Mouse (Mus musculus): ENCODE measurements at regions not wholly inside any gene's neighbourhood (a gene's known extent, or its start where the extent isn't known, plus 50 kb on each side); places are given as distances from the start of the nearest gene placed in this dataset.
A peak's percentile ranks its signal among the peaks of the same experiment; 100 is the strongest.

DNA sequence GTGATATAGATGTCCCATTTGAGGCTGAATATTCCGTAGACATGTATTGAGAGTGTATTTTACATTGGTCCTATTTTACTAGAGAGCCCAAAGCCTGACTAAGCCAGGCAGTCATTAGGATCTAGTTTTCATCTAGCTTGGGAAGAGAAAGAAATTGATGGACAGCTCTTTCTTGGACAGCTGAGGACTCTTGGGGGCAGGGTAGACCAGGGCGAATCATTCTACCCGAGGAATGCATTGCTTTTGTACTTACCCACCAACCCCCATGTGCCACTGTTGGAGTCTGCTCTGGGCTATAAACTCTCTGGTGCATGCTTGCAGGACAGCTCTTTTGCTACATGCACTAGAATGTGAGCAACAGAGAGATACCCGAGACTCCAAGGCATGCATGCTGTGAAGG, 294.3 kb upstream of the Zfp507 start:
- no peak for ATAC-seq (replicated peaks; ENCODE audit: poor library complexity, severe bottlenecking)

DNA sequence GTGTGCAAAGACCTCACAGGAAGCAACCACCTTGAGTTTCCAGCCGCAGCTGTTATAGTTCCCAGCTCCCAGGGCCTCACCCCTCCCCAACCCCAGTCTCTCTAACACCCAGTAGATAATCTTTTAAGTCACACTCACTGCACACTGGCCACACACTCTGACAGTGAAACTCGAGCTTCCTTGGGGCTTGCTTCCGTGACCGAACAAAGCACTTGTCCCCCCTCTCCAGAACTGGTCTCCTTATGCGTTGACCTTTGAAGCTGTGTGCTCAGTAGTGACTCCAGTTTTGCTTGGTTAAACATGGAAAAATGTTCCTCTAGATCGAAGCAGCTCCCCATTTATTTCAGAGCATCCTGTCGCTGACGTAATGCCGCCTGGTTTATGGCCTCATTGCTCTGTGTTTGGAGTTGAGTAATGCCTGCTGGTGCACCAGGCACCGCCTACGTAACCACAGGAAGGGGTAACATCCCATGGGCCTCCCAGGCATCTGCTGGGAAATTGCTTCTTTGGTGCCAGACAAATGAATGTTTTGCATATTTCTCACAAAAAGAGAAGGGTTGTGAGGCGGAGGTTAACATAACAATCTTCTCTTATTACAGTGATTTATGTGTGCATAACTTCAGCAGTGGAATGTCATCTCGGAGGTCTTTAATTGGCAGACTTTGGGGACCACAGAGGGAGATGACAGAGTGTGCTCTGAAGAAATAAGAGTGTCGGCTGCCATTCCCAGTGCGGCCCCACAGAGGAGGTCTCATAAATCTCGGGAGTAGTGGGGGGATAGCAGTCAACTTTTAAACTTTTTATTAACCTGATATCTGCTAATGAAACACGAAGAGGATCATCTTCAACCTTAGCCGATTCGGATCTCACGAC, 292.7 kb upstream of the Zfp507 start:
- ATAC-seq (replicated peaks; ENCODE audit: poor library complexity, severe bottlenecking) = no peak

DNA sequence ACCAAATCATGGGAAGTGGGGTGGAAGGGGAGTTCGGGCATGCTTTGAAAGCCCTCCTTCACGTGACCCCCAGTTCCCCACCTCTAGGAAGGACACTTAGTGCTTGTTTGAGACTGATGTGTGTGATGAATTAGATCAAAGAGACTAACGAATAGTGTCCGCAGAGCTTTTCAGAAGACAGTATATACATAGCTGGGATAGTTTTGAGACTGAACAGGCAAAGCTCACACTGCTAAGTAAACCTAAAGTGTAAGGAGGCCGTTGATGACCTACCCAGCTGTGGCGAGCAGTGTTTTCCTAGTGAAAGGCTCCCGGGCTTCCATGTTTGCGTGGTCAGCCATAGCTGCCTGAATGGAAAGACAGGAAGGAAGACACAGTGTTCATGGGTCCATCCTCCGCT, 288.3 kb upstream of the Zfp507 start:
- ATAC-seq (replicated peaks; ENCODE audit: poor library complexity, severe bottlenecking) = no peak

DNA sequence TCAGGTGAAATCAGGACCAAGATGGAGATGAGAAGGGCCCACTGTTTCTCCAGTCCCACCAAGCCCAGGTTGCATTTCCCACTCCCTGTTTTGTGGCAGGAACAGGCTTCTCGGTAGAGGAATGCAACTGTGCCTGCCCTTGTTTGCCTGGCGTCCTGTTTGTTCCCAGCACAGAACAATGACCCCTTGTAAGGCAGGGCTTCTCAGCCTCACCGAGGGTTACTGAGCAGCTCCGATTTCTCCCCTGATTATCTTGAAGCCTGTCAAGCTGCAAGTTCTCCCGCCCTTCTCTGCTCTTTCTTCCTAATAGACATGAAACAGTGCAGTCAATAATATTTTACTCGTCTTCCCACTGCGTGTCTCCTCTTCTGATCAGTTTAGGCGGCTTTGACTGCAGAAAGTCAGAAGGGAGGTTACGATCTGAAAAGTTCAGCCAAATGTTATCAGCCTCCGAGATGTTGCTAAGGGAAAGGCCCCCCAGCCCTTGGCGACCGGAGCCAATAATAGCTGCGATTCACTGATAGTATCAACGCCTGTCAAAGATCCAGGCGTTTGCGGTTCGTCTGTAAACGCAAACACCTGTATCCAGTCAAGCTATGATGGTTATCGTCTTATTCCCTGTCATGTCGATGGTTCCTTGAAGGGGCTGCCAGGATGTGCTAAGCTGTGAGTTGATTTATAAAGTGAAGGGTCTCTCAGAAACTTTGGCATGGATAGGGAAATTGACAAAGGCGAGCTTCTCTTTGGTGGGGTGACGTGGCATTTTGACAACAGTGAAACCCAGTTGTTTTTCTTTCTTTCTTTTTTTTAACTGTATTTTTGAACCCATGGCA, 287.7 kb upstream of the Zfp507 start:
- ATAC-seq (replicated peaks; ENCODE audit: poor library complexity, severe bottlenecking) = no peak

DNA sequence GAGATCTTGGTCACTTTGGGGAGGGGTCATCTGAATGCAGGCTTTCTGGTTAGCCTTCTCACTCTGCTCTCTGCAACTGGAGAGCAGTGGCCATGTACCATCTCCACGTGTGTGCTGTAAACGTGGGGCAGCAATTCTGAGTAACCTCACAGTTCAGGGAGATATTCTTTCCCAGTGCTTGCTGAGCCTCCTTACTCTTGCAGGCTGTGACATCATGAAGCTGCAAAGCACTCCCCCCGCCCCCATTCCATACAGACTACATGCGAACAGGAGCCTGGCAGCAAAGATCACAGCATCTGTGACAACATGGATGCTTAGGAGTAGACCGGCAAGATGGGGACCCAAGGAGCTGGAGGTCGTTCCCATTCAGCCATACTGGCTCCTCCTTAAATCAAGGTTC, 284.8 kb upstream of the Zfp507 start:
- no peak for ATAC-seq (replicated peaks; ENCODE audit: poor library complexity, severe bottlenecking)

DNA sequence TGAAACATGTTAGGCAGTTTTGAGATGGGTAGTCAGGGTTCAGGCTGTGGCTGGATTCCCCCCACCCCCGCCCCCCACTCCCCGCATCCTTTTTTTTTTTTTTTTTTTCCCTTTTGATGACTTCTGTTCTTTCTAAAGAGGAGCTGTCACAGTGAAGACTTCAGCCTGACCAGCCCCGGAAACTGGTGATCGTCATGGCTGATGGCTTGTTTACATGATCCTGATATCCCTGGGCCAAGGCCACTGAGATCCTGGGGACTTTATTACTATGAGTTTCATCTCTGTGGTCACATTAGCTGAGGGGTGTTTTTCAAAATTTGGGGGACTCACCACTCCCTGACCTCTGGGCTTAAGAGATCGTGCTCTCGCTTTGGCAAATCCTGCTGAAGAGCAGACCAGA, 275.9 kb upstream of the Zfp507 start:
- ATAC-seq (replicated peaks; ENCODE audit: poor library complexity, severe bottlenecking) = no peak

DNA sequence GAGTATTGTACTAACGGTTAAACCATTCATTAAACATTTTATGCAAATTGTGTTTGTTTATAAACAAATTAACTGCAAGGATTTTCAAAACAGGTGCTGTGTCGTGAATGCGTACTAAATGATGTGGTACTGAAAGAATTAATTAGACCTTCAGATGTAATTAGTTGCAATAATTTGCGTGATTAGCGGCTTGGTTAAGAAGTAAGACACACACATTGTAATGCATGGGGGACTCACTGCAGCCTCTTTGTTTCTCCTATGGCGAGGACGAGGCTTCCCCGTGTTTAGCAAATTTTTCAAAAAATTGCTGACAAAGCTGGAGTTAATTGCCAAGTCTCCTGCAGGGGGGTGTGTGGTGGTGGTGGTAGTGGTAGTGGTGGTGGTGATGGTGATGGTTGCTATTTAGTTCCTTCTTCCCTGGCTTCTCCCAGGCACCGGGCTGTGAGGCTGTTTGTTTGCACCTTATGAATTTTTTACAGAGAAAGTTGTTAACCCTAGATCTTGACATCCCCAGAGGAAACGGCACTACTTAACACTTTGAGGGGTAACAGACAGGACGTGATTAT, 275.4 kb upstream of the Zfp507 start:
- ATAC-seq (replicated peaks; ENCODE audit: poor library complexity, severe bottlenecking) = no peak

DNA sequence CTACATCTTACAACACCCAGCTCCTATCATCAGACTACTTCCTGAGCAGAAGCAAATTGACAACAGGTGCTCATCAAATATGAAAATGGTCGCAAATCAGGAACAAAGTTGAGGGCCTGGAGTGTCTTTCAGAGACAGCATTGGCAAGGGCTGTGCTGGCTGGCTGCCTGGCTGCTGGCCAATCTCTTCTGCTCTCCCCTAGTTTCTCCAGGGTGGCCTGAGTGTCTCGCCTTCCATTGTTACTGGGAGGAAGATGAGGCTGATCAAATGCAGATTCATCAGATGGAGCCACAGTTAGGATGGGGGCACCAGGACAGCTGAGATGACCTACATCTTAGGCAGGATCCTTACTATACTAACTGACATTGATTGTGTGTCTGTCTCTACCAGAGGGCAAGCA, 274.5 kb upstream of the Zfp507 start:
- ATAC-seq (replicated peaks; ENCODE audit: poor library complexity, severe bottlenecking) = no peak

DNA sequence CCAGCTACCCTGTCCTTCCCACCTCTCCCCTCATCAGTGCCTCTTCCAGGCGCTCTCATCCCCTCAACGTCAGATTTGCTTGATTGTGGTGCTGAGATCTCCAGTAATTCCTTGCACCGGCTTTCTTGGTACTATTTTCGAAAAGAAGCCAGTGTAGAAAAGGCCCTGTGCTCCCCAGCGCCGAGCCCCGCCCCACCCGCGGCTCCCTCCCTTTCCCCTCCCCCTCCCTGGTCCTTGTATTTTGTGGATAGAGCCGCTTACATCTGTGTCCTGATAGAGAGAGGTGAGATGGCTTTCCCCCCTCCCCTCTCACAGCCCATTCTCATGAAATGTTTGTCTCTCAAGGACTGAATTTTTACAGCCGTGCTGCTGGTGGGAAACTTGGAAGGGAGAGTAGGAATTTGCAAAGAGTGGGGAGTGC, 273.2 kb upstream of the Zfp507 start:
- no peak for ATAC-seq (replicated peaks; ENCODE audit: poor library complexity, severe bottlenecking)

DNA sequence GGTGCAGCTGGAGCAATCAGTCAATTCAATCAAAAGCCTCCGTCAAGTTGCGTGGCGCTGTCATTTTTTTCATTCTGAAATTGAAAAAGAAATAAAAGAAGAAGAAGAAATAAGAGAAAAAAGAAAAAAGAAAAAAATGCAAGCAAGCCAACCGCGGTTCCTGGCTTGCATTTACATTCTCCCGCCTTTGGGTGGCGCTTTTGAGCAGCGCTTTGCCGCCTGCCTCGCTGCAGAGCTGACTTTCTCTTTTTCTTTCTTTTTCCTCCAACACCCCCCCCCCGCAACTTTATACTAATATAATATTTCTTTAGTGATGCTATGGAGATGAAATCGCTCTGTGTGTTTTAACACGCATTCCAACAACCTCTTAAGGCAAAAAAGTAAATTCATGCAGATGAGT, 269.0 kb upstream of the Zfp507 start:
- ATAC-seq (replicated peaks; ENCODE audit: poor library complexity, severe bottlenecking) = no peak

DNA sequence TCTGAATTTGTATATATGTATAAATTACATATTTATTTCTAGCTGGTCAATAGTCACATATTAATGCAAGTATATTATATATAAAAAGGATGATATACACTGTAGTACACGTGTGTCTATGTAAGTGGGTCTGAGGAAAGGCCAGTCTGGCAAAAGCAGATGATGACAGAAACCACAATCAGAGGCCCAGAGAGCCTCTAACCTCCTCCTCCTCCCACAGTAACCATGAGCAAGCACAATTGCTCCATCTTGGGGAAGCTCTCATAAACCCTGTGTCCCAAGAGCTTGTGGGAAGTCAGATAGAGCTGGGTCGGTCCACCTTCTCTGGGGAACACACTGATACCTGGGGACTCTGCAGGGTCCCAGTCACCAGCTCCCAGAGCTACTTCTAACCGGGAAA, 263.9 kb upstream of the Zfp507 start:
- ATAC-seq (replicated peaks; ENCODE audit: poor library complexity, severe bottlenecking) = no peak

DNA sequence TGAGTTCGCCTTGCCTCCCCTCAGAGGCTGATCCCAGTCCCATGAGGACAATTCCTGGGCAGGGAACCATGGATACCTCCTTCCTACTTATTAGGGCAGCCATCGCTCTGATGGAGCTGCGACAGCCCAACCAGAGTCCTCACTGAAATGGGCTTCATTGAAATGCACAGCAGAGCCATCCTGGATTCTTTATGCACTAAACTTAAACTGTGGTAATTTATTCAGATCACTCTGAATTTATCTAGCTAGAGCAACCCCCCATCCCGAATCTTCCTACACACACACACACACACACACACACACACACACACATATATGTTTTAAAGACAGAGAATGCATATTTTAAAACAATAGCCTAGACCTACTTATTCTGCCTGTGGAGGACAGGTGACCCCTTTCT, 258.9 kb upstream of the Zfp507 start:
- ATAC-seq (replicated peaks; ENCODE audit: poor library complexity, severe bottlenecking) = no peak

DNA sequence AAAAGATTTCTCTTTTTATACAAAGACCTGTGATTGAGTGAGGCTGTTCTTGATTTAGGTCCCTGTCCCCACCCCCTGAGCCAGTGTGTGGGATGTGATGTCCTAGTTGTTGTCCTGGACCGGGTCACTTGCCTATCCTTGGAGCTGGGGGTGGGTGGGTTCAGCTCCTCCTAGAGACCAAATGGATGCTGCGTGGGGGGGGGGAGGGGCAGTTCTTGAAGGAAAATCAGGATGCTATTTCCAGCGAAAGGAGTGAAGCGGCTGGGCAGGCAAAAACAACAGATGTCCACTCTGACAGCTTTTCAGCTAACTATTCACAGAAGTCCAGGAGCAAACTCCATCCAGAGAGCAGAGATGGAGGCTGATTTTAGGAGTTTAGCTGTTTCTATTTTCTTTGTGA, 257.6 kb upstream of the Zfp507 start:
- no peak for ATAC-seq (replicated peaks; ENCODE audit: poor library complexity, severe bottlenecking)

DNA sequence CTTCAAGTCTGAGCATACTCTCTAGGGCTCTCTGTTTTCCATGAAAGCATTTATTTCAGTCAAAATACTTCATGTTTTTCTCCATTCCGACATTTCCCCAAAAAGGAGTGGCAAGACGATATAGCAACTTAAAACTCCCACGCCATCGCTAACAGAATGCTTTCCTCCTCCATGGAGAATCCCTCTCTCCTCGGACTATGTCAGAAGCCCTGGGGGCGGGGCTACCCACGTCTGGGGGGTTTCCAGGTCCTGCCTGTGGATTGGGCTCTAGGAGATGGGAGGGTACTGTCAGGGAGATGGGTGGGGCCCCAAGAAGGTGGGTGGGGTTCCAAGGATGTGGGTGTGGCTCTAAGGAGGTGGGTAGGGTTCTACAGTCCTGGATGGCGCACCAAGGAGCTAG, 243.2 kb upstream of the Zfp507 start:
- ATAC-seq (replicated peaks; ENCODE audit: poor library complexity, severe bottlenecking) = no peak

DNA sequence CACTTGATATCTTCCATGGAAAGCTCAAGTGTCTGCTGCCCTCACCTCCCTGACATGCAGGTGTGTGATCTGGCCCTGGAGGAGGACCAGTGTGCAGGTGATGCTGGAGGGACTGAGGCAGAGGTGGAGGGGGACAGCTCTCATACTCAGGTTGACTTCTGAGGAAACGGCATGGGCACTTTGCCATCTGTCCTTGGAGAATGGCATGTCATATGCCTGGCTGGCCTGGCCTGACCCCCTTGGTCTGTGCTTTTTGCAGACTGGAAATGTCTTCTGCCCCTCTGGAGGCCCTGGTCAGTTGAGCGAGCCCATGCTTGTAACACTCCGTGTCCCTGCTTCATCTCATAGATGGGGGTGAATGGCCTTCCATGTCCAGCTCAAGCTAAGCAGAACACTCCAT, 229.1 kb upstream of the Zfp507 start:
- no peak for ATAC-seq (replicated peaks; ENCODE audit: poor library complexity, severe bottlenecking)

DNA sequence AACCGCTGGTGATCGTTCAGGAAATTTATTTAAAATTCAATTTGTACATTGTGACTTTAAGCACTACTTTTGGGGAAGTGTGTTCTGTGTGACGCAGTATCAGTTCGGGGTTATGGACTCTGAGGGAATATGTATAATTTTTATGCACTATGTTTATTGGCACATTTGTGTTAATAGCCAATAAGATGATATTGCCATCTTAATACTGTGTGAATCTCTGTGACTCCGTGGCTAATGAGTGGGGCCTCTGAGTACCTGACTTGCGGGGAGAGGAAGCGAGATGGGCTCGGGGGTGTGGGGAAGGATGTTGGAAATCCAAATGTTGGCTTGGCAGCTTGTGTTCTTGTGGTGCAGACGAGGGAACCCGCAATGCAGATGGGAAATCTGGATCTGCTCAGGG, 220.2 kb upstream of the Zfp507 start:
- no peak for ATAC-seq (replicated peaks; ENCODE audit: poor library complexity, severe bottlenecking)

DNA sequence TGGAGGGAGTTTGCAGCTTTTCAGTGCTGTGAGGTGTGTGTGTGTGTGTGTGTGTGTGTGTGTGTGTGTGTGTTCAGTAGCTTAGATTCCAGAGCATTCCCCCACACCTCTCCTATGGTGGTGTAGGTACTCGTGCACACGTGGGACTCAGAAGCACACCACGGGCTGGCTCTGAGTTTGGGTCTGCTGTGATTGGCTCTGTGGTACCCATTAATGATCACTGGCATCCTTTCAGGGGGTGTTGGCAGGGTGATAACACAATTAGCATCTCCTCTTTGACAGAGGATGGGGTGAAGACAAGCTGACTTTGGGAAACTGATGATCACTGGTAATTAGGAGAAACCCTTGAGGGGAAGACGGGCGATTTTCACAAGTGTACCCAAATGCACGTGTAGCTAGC, 219.7 kb upstream of the Zfp507 start:
- ATAC-seq (replicated peaks; ENCODE audit: poor library complexity, severe bottlenecking) = no peak

DNA sequence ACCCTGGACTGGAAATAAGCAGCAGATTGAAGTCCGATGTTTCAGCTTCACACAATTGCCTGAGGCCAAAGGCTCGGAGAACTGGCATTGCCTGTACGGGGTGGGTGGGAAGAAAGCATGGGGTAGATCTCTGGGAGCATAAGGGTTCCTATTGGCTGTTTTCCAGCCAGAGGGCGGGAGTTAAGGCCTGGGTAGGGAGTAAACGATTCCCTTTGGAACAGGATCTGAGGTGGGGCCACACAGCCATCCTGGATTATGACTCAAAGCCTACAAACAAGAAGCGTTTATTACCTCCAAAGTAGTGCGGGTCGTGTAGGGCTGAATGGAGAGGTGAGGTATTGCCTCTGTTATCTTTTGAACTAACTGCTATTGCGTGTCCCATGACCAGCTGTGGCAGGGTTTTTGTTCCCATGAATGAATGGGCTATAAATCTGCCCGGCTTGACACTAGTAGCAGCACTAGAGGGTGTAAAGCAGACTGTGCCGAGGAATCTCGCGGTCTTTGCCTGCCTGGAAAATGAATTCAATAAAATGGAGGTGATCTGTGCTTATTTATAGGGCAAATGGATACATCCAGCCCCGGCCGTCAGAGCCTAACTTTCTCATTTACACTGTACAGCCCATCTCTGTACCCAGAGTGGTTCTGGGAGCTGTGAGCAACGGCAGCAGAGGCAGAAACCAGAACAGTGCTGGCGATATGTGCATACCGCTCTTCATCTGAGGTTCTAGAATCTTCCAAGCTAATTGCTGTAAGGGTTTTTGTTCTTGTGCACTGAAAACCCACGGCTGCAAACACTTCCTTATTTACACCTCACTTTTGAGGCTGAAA, 214.3 kb upstream of the Zfp507 start:
- no peak for ATAC-seq (replicated peaks; ENCODE audit: poor library complexity, severe bottlenecking)

DNA sequence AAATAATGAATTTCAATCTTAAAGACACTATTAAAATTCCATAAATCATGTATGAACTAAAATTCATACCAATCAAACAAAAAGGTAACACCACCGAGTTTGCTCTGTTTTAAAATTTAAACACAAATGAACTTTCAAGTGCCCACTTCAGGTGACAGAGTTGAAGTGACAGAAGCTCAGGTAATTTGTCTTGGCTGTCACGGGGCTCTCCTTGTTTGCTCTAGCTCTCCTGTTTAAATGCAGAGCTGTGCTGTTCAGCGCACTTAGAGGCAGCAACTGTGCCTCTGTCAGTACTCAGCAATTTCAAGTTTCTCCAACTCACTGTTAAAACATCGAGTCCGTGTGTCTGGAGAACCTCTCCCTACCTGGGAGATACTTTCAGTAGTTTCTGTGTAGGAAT, 193.8 kb upstream of the Zfp507 start:
- no peak for ATAC-seq (replicated peaks; ENCODE audit: poor library complexity, severe bottlenecking)

DNA sequence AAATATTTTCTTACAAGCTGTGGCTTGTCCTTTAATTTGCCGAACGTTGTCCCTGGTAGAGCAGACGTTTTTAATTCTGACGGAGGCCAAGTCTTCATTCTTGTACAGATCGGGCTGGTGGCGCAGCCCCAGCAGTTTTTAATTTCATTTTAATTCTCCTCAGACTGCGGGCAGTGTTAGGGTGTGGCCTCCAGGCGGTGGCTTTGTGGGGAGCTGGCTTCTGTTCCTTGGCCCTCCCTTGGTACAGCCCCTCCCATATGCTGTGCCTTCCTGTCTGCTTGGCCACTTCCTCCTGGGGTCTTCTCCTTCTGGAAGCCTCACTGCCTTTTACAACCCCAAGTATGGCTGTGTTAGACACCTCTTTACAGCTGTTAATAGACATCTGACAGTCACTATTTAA, 189.7 kb upstream of the Zfp507 start:
- peak; percentile 50; the same call in 1 of the 2 replicates for ATAC-seq (replicated peaks; ENCODE audit: poor library complexity, severe bottlenecking)

DNA sequence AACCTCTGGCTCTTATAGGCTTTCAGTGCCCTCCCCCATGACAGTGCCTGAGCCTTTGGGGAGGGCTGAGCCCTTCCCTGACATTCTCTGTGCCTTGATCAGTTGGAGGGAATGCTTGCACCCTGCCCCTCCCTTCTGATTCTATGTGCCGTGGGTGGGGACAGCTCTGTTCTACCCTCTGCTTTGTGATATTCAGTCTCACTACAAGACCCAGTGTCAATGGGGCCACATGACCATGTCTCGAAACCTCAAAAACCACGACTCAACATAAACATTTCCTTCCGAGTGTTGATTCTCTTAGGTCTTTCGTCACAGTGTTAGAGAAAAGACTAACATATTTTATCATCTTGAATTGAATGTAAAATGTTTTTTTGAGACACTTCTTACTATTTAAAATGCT, 188.3 kb upstream of the Zfp507 start:
- ATAC-seq (replicated peaks; ENCODE audit: poor library complexity, severe bottlenecking) = no peak
